In the genomic region with DNA sequence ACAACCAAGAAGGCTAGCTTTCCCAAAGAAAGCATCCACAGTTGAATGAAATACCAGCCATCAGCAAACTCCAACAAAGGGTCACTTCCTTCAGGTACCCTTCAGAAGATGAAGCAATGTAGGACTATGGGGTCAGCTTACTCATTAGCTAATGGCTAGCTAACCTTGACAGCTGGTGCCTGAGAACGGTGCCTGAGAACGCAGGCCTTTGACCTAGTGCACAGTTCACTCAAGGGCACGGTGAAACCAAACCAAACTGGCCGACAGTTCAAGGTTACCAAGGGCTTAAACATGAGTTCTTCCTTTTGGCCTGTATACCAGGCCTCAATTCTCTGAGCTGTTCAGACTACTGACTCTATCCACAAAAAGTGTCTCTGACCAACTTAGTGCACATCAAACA, we compare ENCODE assay signal across 16 mouse cellular contexts.
A peak's percentile ranks its signal among the peaks of the same experiment; 100 is the strongest.
DNase-seq lines count a peak whose midpoint lies in the region; ATAC-seq and TF ChIP-seq lines count a peak whose summit lies in the region.
"Had no signal": no experiment of that assay in that cellular context is flagged by ENCODE, and none has a peak within 500 bp of the region (broad histone marks: within the 10 kb centered on the region; RNA-seq: fewer than 3 reads in every experiment).

No protein-coding gene starts in this region.

- H3K9me3 ChIP-seq in heart, embryonic 10.5 days = no peaks in the 10 kb centered on the region
- H3K9me3 ChIP-seq in liver, embryonic 14.5 days (ENCODE audit: control insufficient read depth, low read length) = no peaks in the 10 kb centered on the region
- H3K9me3 ChIP-seq in midbrain, embryonic 11.5 days (ENCODE audit: control insufficient read depth, low read length) = no peaks in the 10 kb centered on the region
- H3K9me3 ChIP-seq: G1E had no signal

- H3K4me2 ChIP-seq in liver, embryonic 14.5 days (ENCODE audit: low read depth) = no peak overlapping the region
- no peak overlapping the region for H3K4me2 ChIP-seq in midbrain, embryonic 11.5 days
- H3K4me2 ChIP-seq: heart, embryonic 11.5 days had no signal

- no peak for TF ChIP-seq CTCF in liver, embryonic 14.5 days (IDR thresholded peaks at IDR 0.05; ENCODE audit: low read depth)

- H3K4me1 ChIP-seq in heart, embryonic 10.5 days = peaks cover 13% of the 10 kb centered on the region
- H3K4me1 ChIP-seq in liver, embryonic 14.5 days (replicated peaks; ENCODE audit: control insufficient read depth in 2 of 2, insufficient read depth in 2 of 2, low read length in 1 of 2) = peaks cover 0 to 4% of the 10 kb centered on the region in 2 experiments; a peak in 3 of 4 replicates
- peaks cover 6% of the 10 kb centered on the region for H3K4me1 ChIP-seq in midbrain, embryonic 11.5 days (ENCODE audit: control insufficient read depth, insufficient read depth, low read length)

- 83% methylated on average over 4 of the region's 4 CpGs for WGBS in heart, embryonic 10.5 days
- WGBS in liver, embryonic 14.5 days (ENCODE audit: insufficient replicate concordance) = 75% methylated on average over 4 of the region's 4 CpGs
- WGBS in midbrain, embryonic 11.5 days = 97% methylated on average over 4 of the region's 4 CpGs

- H3K36me3 ChIP-seq in heart, embryonic 10.5 days = peaks cover 5% of the 10 kb centered on the region; the same call in 1 of the 2 replicates
- H3K36me3 ChIP-seq in liver, embryonic 14.5 days (replicated peaks; ENCODE audit: control insufficient read depth, insufficient read depth, low read depth) = no peaks in the 10 kb centered on the region
- peaks cover 7% of the 10 kb centered on the region; the same call in 1 of the 2 replicates for H3K36me3 ChIP-seq in midbrain, embryonic 11.5 days (ENCODE audit: control insufficient read depth, insufficient read depth, low read length)
- H3K36me3 ChIP-seq: G1E had no signal

- peak; percentile 74 for ATAC-seq in liver, embryonic 14.5 days (ENCODE audit: insufficient read depth)
- no peak for ATAC-seq in midbrain, embryonic 11.5 days (ENCODE audit: low FRiP score)

- H3K27ac ChIP-seq in heart, embryonic 10.5 days = 0 out of 2 replicates have a peak overlapping the region, but pooled peaks have one; percentile 3
- no peak overlapping the region for H3K27ac ChIP-seq in liver, embryonic 14.5 days
- no peak overlapping the region for H3K27ac ChIP-seq in midbrain, embryonic 11.5 days (ENCODE audit: low read depth, low read length)
- H3K27ac ChIP-seq: gastrocnemius, adult 2 months; macrophage had no signal

- no peak overlapping the region for H3K4me3 ChIP-seq in heart, embryonic 10.5 days
- no peak overlapping the region for H3K4me3 ChIP-seq in liver, embryonic 14.5 days (ENCODE audit: insufficient read depth in 1 of 2, low read depth in 2 of 2, low read length in 2 of 2)
- no peak overlapping the region for H3K4me3 ChIP-seq in midbrain, embryonic 11.5 days (ENCODE audit: low read depth, low read length)
- H3K4me3 ChIP-seq: gastrocnemius, adult 2 months had no signal

- no peak for TF ChIP-seq EP300 in liver, embryonic 14.5 days (IDR thresholded peaks at IDR 0.05; ENCODE audit: low read depth)

- H3K27me3 ChIP-seq in heart, embryonic 10.5 days (ENCODE audit: insufficient read depth, poor library complexity, severe bottlenecking) = no peaks in the 10 kb centered on the region
- no peaks in the 10 kb centered on the region for H3K27me3 ChIP-seq in liver, embryonic 14.5 days (ENCODE audit: control insufficient read depth, insufficient read depth, low read length)
- no peaks in the 10 kb centered on the region for H3K27me3 ChIP-seq in midbrain, embryonic 11.5 days (ENCODE audit: control insufficient read depth, insufficient read depth, low read length)

- H3K9ac ChIP-seq in liver, embryonic 14.5 days (replicated peaks) = no peak overlapping the region
- H3K9ac ChIP-seq in midbrain, embryonic 11.5 days (ENCODE audit: low read length) = no peak overlapping the region

- no peak for DNase-seq in heart, embryonic 10.5 days (ENCODE audit: low spot score)
- DNase-seq in heart, adult 9 months (ENCODE audit: low spot score in 2 of 2) = no peak
- DNase-seq in kidney, adult 18-20 months = peak; percentile 41
- DNase-seq in kidney, postnatal 36 days = peak; percentile 68 to 80
- DNase-seq in liver, embryonic 14.5 days (ENCODE audit: low read depth in 3 of 3, low spot score in 3 of 3) = peak in 2 of 3 experiments; percentile 20 to 28
- no peak for DNase-seq in layer of hippocampus, postnatal 36 days
- DNase-seq in midbrain, embryonic 11.5 days (ENCODE audit: low spot score, missing footprints) = no peak
- DNase-seq in cerebellum, adult 11-12 months = no peak
- DNase-seq: cerebellum, adult 2 months; gastrocnemius, adult 2 months; left cerebral cortex, postnatal 4 days; right cerebral cortex, postnatal 14 days; thymus, postnatal 25 days had no signal

Comparison
In these comparisons a context has a peak if more than half of its experiments do, and no peak if none do; other contexts are left out.
1. DNase-seq: peak in kidney, adult 18-20 months (single experiment), kidney, postnatal 36 days (2 of 2) and liver, embryonic 14.5 days (2 of 3); none in heart, embryonic 10.5 days (single experiment), heart, adult 9 months (0 of 2), layer of hippocampus, postnatal 36 days (0 of 2), midbrain, embryonic 11.5 days (single experiment) and cerebellum, adult 11-12 months (single experiment).